Mouse (Mus musculus): ENCODE results near the gene Arid1b. TPM values are rescaled to one million over a fixed set of nuclear protein-coding genes. Genes with fewer than 3 reads are reported as not detected.

The Arid1b gene
- polyA plus RNA-seq, 1 experiment from 2014 or later, result 22.3 TPM

GRCm38 (mm10) chr17:5196508-5196907 is 202.4 kb downstream of the Arid1b start:
- H3K36me3 ChIP-seq, result no peaks in the 10 kb centered on the region
- no peak overlapping the region for H3K9ac ChIP-seq
- H3K27me3 ChIP-seq, result no peaks in the 10 kb centered on the region
- H3K4me3 ChIP-seq, result no peak overlapping the region
- H3K27ac ChIP-seq, result no peak overlapping the region
- H3K4me1 ChIP-seq, result peaks cover 28% of the 10 kb centered on the region
- ATAC-seq (ENCODE audit: low FRiP score), result no peak
- 89% methylated on average over 6 of the region's 6 CpGs for WGBS
- no peaks in the 10 kb centered on the region for H3K9me3 ChIP-seq (replicated peaks)
- H3K4me2 ChIP-seq (replicated peaks), result no peak overlapping the region

GRCm38 (mm10) chr17:5197083-5197482 is 203.0 kb downstream of the Arid1b start:
- Histone ChIP-seq H3K9me3 (replicated peaks) (no peaks in the 10 kb centered on the region), H3K36me3 (no peaks in the 10 kb centered on the region), H3K27me3 (no peaks in the 10 kb centered on the region), H3K9ac (no peak overlapping the region), H3K4me2 (replicated peaks) (no peak overlapping the region), H3K4me3 (no peak overlapping the region), H3K4me1 (peaks cover 28% of the 10 kb centered on the region), H3K27ac (no peak overlapping the region)
- WGBS, result 92% methylated on average over 2 of the region's 2 CpGs
- no peak for ATAC-seq (ENCODE audit: low FRiP score)

- ATAC-seq (ENCODE audit: low FRiP score), result no peak
- 69% methylated on average over 3 of the region's 3 CpGs for WGBS
- no peaks in the 10 kb centered on the region for H3K36me3 ChIP-seq
- H3K4me3 ChIP-seq, result no peak overlapping the region
- no peaks in the 10 kb centered on the region for H3K27me3 ChIP-seq
- no peak overlapping the region for H3K9ac ChIP-seq
- H3K4me1 ChIP-seq, result peaks cover 28% of the 10 kb centered on the region
- no peak overlapping the region for H3K4me2 ChIP-seq (replicated peaks)
- H3K9me3 ChIP-seq (replicated peaks), result no peaks in the 10 kb centered on the region
- H3K27ac ChIP-seq, result no peak overlapping the region
These were observed 203.6 kb downstream of the Arid1b start for GRCm38 (mm10) chr17:5197765-5198164.

- H3K27me3 ChIP-seq, result no peaks in the 10 kb centered on the region
- H3K4me1 ChIP-seq, result peaks cover 28% of the 10 kb centered on the region
- no peak overlapping the region for H3K4me3 ChIP-seq
- no peaks in the 10 kb centered on the region for H3K36me3 ChIP-seq
- 78% methylated on average over 6 of the region's 6 CpGs for WGBS
- H3K9ac ChIP-seq, result no peak overlapping the region
- no peak for ATAC-seq (ENCODE audit: low FRiP score)
- no peak overlapping the region for H3K4me2 ChIP-seq (replicated peaks)
- no peak overlapping the region for H3K27ac ChIP-seq
- no peaks in the 10 kb centered on the region for H3K9me3 ChIP-seq (replicated peaks)
These were observed 204.1 kb downstream of the Arid1b start for GRCm38 (mm10) chr17:5198252-5198651.

- Histone ChIP-seq H3K4me1 (peaks cover 32% of the 10 kb centered on the region), H3K9me3 (replicated peaks) (no peaks in the 10 kb centered on the region), H3K27me3 (no peaks in the 10 kb centered on the region), H3K27ac (no peak overlapping the region), H3K36me3 (no peaks in the 10 kb centered on the region), H3K4me3 (no peak overlapping the region), H3K4me2 (replicated peaks) (no peak overlapping the region), H3K9ac (no peak overlapping the region)
- WGBS, result 75% methylated on average over 4 of the region's 4 CpGs
- ATAC-seq (ENCODE audit: low FRiP score), result no peak
These were observed 204.7 kb downstream of the Arid1b start for GRCm38 (mm10) chr17:5198811-5199210.

GRCm38 (mm10) chr17:5200638-5201037 is 206.5 kb downstream of the Arid1b start:
- peaks cover 28% of the 10 kb centered on the region for H3K4me1 ChIP-seq
- H3K27me3 ChIP-seq, result no peaks in the 10 kb centered on the region
- ATAC-seq (ENCODE audit: low FRiP score), result no peak
- H3K9me3 ChIP-seq (replicated peaks), result no peaks in the 10 kb centered on the region
- no peak overlapping the region for H3K27ac ChIP-seq
- H3K9ac ChIP-seq, result no peak overlapping the region
- H3K4me2 ChIP-seq (replicated peaks), result no peak overlapping the region
- 94% methylated on average over 6 of the region's 6 CpGs for WGBS
- H3K36me3 ChIP-seq, result no peaks in the 10 kb centered on the region
- H3K4me3 ChIP-seq, result no peak overlapping the region

GRCm38 (mm10) chr17:5201859-5202598 is 207.9 kb downstream of the Arid1b start:
- Histone ChIP-seq H3K9me3 (replicated peaks) (no peaks in the 10 kb centered on the region), H3K9ac (no peak overlapping the region), H3K27me3 (no peaks in the 10 kb centered on the region), H3K36me3 (no peaks in the 10 kb centered on the region), H3K27ac (no peak overlapping the region), H3K4me2 (replicated peaks) (no peak overlapping the region), H3K4me3 (no peak overlapping the region), H3K4me1 (peaks cover 28% of the 10 kb centered on the region)
- ATAC-seq (ENCODE audit: low FRiP score), result peak; percentile 62; the same call in 1 of the 2 replicates
- 86% methylated on average over 6 of the region's 6 CpGs for WGBS

- Histone ChIP-seq H3K36me3 (no peaks in the 10 kb centered on the region), H3K27me3 (no peaks in the 10 kb centered on the region), H3K9me3 (replicated peaks) (no peaks in the 10 kb centered on the region), H3K4me3 (no peak overlapping the region), H3K4me1 (peaks cover 28% of the 10 kb centered on the region), H3K4me2 (replicated peaks) (no peak overlapping the region), H3K9ac (no peak overlapping the region), H3K27ac (no peak overlapping the region)
- WGBS, result 93% methylated on average over 5 of the region's 5 CpGs
- ATAC-seq (ENCODE audit: low FRiP score), result no peak
These were observed 208.6 kb downstream of the Arid1b start for GRCm38 (mm10) chr17:5202756-5203155.

- no peaks in the 10 kb centered on the region for H3K27me3 ChIP-seq
- H3K36me3 ChIP-seq, result no peaks in the 10 kb centered on the region
- H3K4me1 ChIP-seq, result peaks cover 21% of the 10 kb centered on the region
- no peak overlapping the region for H3K9ac ChIP-seq
- H3K9me3 ChIP-seq (replicated peaks), result no peaks in the 10 kb centered on the region
- H3K4me2 ChIP-seq (replicated peaks), result no peak overlapping the region
- whole genome bisulfite sequencing, result 91% methylated on average over 10 of the region's 10 CpGs
- ATAC-seq (ENCODE audit: low FRiP score), result no peak
- H3K27ac ChIP-seq, result no peak overlapping the region
- H3K4me3 ChIP-seq, result no peak overlapping the region
These were observed 209.4 kb downstream of the Arid1b start for GRCm38 (mm10) chr17:5203346-5204102.

GRCm38 (mm10) chr17:5204103-5204665 is 210.1 kb downstream of the Arid1b start:
- Histone ChIP-seq H3K4me3 (no peak overlapping the region), H3K4me1 (peaks cover 16% of the 10 kb centered on the region), H3K36me3 (no peaks in the 10 kb centered on the region), H3K9me3 (replicated peaks) (no peaks in the 10 kb centered on the region), H3K27ac (no peak overlapping the region), H3K4me2 (replicated peaks) (no peak overlapping the region), H3K9ac (no peak overlapping the region), H3K27me3 (no peaks in the 10 kb centered on the region)
- WGBS, result 88% methylated on average over 9 of the region's 9 CpGs
- no peak for ATAC-seq (ENCODE audit: low FRiP score)

GRCm38 (mm10) chr17:5205163-5205581 is 211.0 kb downstream of the Arid1b start:
- ATAC-seq (ENCODE audit: low FRiP score), result no peak
- Histone ChIP-seq H3K9me3 (replicated peaks) (no peaks in the 10 kb centered on the region), H3K27ac (no peak overlapping the region), H3K9ac (no peak overlapping the region), H3K36me3 (no peaks in the 10 kb centered on the region), H3K4me1 (peaks cover 24% of the 10 kb centered on the region), H3K4me3 (no peak overlapping the region), H3K4me2 (replicated peaks) (no peak overlapping the region), H3K27me3 (no peaks in the 10 kb centered on the region)
- 73% methylated on average over 7 of the region's 7 CpGs for WGBS

- Histone ChIP-seq H3K4me2 (replicated peaks) (no peak overlapping the region), H3K27me3 (no peaks in the 10 kb centered on the region), H3K9me3 (replicated peaks) (no peaks in the 10 kb centered on the region), H3K4me3 (no peak overlapping the region), H3K9ac (no peak overlapping the region), H3K4me1 (peaks cover 36% of the 10 kb centered on the region), H3K36me3 (no peaks in the 10 kb centered on the region), H3K27ac (no peak overlapping the region)
- ATAC-seq (ENCODE audit: low FRiP score), result no peak
- whole genome bisulfite sequencing, result 52% methylated on average over 9 of the region's 9 CpGs
These were observed 212.6 kb downstream of the Arid1b start for GRCm38 (mm10) chr17:5206731-5207130.

All from hindbrain, embryonic 12.5 days (tissue).